Mouse (Mus musculus) lung, postnatal 0 days (tissue): Measurements from ENCODE around the gene Taar7b.

Experiments used
- CTCF ChIP-seq: IDR thresholded peaks from 2 replicates; pipeline ENCODE4 v1.5.1; 2016; ENCODE audit warnings: antibody characterized with exemption, mild to moderate bottlenecking
- EP300 ChIP-seq: IDR thresholded peaks from 2 replicates; pipeline ENCODE4 v1.6.1; 2016; ENCODE audit warnings: antibody characterized with exemption, mild to moderate bottlenecking, control low read depth

DNA sequence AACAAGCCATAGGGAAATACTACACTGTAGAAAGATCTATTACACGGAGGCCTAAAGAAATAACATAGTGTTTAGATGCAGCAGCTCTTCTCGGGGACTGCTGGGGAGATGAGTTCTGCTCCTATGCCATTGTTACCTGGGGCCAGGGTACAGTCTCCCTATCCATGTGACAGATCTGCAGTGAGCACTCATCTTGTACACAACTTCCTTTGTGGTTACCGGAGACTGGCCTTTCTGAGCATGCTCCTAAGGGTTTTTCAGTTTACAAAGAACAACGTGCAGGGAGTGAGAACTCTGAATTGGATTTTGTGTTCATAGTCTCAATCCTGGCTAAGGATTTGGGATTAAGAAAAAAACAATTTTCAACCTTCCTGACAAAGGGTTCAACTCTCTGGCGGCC lies 13.3 kb upstream of the Taar7b start:
- TF ChIP-seq CTCF (no peak), EP300 (no peak)
